Comparison of ENCODE assay signal across 8 mouse cellular contexts in the genomic region with DNA sequence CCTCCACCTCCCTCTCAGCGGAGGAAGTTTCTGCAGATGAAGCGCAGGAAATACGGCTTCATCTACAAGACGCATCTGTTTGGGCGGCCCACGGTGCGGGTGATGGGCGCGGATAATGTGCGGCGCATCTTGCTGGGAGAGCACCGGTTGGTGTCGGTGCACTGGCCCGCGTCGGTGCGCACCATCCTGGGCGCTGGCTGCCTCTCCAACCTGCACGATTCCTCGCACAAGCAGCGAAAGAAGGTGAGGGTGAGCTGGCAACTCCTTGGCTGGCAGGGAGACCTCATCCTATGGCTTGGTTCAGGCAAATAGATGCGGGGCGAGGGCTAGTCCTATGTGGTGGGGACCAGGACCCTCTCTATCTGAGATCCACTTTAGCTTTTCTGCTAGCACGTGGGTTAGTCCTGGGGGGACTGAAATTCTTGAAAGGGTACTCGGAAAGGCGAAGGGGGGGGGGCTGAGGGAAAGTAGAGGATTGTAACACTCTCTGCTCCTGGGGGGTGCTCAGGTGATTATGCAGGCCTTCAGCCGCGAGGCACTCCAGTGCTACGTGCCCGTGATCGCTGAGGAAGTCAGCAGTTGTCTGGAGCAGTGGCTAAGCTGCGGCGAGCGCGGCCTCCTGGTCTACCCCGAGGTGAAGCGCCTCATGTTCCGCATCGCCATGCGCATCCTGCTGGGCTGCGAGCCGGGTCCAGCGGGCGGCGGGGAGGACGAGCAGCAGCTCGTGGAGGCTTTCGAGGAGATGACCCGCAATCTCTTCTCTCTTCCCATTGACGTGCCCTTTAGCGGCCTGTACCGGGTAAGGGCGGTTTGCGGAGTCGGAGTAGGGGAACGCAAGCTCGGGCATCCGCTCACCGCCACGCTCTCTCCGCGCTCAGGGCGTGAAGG. TPM values are rescaled to one million over a fixed set of nuclear protein-coding genes. Genes with fewer than 3 reads are reported as not detected.
DNase-seq lines count a peak whose midpoint lies in the region; ATAC-seq and TF ChIP-seq lines count a peak whose summit lies in the region.

No protein-coding gene starts in this region.

- no peak for TF ChIP-seq CTCF in cortical plate, adult 2 months (IDR thresholded peaks at IDR 0.05; ENCODE audit: extremely low read depth, insufficient read depth, low read length)

- H3K4me2 ChIP-seq in heart, embryonic 14.5 days (ENCODE audit: low read length) = peak overlapping the region; percentile 72
- peak overlapping the region; percentile 62 for H3K4me2 ChIP-seq in hindbrain, embryonic 16.5 days (ENCODE audit: low read length)
- H3K4me2 ChIP-seq in midbrain, embryonic 15.5 days = peak overlapping the region; percentile 59

- H3K36me3 ChIP-seq in heart, embryonic 14.5 days (ENCODE audit: control insufficient read depth, insufficient read depth, low read length) = no peaks in the 10 kb centered on the region
- H3K36me3 ChIP-seq in hindbrain, embryonic 16.5 days (ENCODE audit: control insufficient read depth, insufficient read depth, low read length) = no peaks in the 10 kb centered on the region
- H3K36me3 ChIP-seq in midbrain, embryonic 15.5 days (replicated peaks) = no peaks in the 10 kb centered on the region

- no peak for DNase-seq in heart, postnatal 14 days
- DNase-seq in urinary bladder, postnatal 10 days (ENCODE audit: low spot score) = no peak
- no peak for DNase-seq in spleen, adult 18-20 months

- no peak for ATAC-seq in heart, embryonic 14.5 days (ENCODE audit: insufficient number of reproducible peaks, insufficient read depth, low FRiP score, low read depth)
- ATAC-seq in hindbrain, embryonic 16.5 days = 0 out of 2 replicates have a peak, but pooled peaks have one; percentile 32
- peak; percentile 53 for ATAC-seq in midbrain, embryonic 15.5 days (replicated peaks)
- no peak for ATAC-seq in frontal cortex, adult (ENCODE audit: low TSS enrichment)

- intact Hi-C loops in heart, postnatal 14 days (cut with DNase I) = no loop called here

- no peak overlapping the region for H3K27ac ChIP-seq in heart, embryonic 14.5 days (replicated peaks in 1 of 2; ENCODE audit: control insufficient read depth in 1 of 2, insufficient read depth in 1 of 2, low read depth in 2 of 2, low read length in 2 of 2)
- H3K27ac ChIP-seq in cortical plate, adult 2 months (ENCODE audit: insufficient read depth, low read length) = no peak overlapping the region
- no peak overlapping the region for H3K27ac ChIP-seq in hindbrain, embryonic 16.5 days (ENCODE audit: low read depth, low read length)
- no peak overlapping the region for H3K27ac ChIP-seq in midbrain, embryonic 15.5 days

- H3K9me3 ChIP-seq in heart, embryonic 14.5 days (ENCODE audit: control insufficient read depth, low read length) = no peaks in the 10 kb centered on the region
- H3K9me3 ChIP-seq in hindbrain, embryonic 16.5 days (ENCODE audit: control insufficient read depth, low read length) = no peaks in the 10 kb centered on the region; the same call in 1 of the 2 replicates
- H3K9me3 ChIP-seq in midbrain, embryonic 15.5 days = no peaks in the 10 kb centered on the region

- TF ChIP-seq POLR2A in cortical plate, adult 2 months (IDR thresholded peaks at IDR 0.05; ENCODE audit: extremely low read depth, insufficient read depth, low read length) = no peak

- peaks cover 9 to 29% of the 10 kb centered on the region in 2 experiments for H3K4me1 ChIP-seq in heart, embryonic 14.5 days (ENCODE audit: control insufficient read depth in 2 of 2, insufficient read depth in 2 of 2, low read length in 2 of 2)
- no peaks in the 10 kb centered on the region; the same call in 1 of the 2 replicates for H3K4me1 ChIP-seq in cortical plate, adult 2 months (ENCODE audit: control insufficient read depth, insufficient read depth, low read length)
- H3K4me1 ChIP-seq in hindbrain, embryonic 16.5 days (ENCODE audit: control insufficient read depth, insufficient read depth, low read depth, low read length) = peaks cover 23% of the 10 kb centered on the region
- H3K4me1 ChIP-seq in midbrain, embryonic 15.5 days = peaks cover 30% of the 10 kb centered on the region

- peaks cover 99% of the 10 kb centered on the region for H3K27me3 ChIP-seq in heart, embryonic 14.5 days (ENCODE audit: control insufficient read depth, insufficient read depth, low read length)
- peaks cover 87% of the 10 kb centered on the region for H3K27me3 ChIP-seq in hindbrain, embryonic 16.5 days (replicated peaks; ENCODE audit: control insufficient read depth, insufficient read depth, low read length)
- peaks cover 89% of the 10 kb centered on the region for H3K27me3 ChIP-seq in midbrain, embryonic 15.5 days (replicated peaks)

- WGBS in heart, embryonic 14.5 days = 1% methylated on average over 63 of the region's 63 CpGs
- 1% methylated on average over 61 of the region's 63 CpGs for WGBS in hindbrain, embryonic 16.5 days
- WGBS in midbrain, embryonic 15.5 days = under 1% methylated on average over 63 of the region's 63 CpGs

- H3K9ac ChIP-seq in heart, embryonic 14.5 days (ENCODE audit: low read length) = no peak overlapping the region
- no peak overlapping the region for H3K9ac ChIP-seq in hindbrain, embryonic 16.5 days (ENCODE audit: low read depth, low read length)
- no peak overlapping the region for H3K9ac ChIP-seq in midbrain, embryonic 15.5 days

- peak overlapping the region; percentile 40 to 44; a peak in 3 of 4 replicates for H3K4me3 ChIP-seq in heart, embryonic 14.5 days (ENCODE audit: control insufficient read depth in 1 of 2, insufficient read depth in 1 of 2, low read depth in 1 of 2, low read length in 2 of 2)
- peak overlapping the region; percentile 14; the same call in 1 of the 2 replicates for H3K4me3 ChIP-seq in cortical plate, adult 2 months (ENCODE audit: insufficient read depth, low read length)
- H3K4me3 ChIP-seq in hindbrain, embryonic 16.5 days (ENCODE audit: low read length) = peak overlapping the region; percentile 39
- H3K4me3 ChIP-seq in midbrain, embryonic 15.5 days = peak overlapping the region; percentile 35

RNA-seq across cellular contexts. Expression of a gene that starts 0.9 kb away (rescaled TPM):
- 1.1 and 1.6 TPM in 2 replicates for polyA plus RNA-seq in heart, embryonic 14.5 days (2014; fragmentation: Nextera tagmentation; extraction: Ambion mirVana)
- total RNA-seq in heart, postnatal 14 days (2021) = under 1 TPM in 1 of 2 experiments, not detected in 1; 0.31 TPM
- polyA plus RNA-seq in cortical plate, adult 2 months (2012; rRNA removed) = 0.08 and 0.17 TPM in 2 replicates
- polyA plus RNA-seq in hindbrain, embryonic 16.5 days (2015; fragmentation: Nextera tagmentation; extraction: Ambion mirVana) = 0.09 and 0.20 TPM in 2 replicates
- not detected in 2 replicates for polyA plus RNA-seq in midbrain, embryonic 15.5 days (2015; fragmentation: Nextera tagmentation; extraction: Ambion mirVana)

RNA-seq across cellular contexts. Expression of a gene that starts 13.1 kb away (rescaled TPM):
- not detected in 2 replicates for polyA plus RNA-seq in heart, embryonic 14.5 days (2014; fragmentation: Nextera tagmentation; extraction: Ambion mirVana)
- under 1 TPM in 1 of 2 experiments, not detected in 1; 0.12 TPM for total RNA-seq in heart, postnatal 14 days (2021)
- polyA plus RNA-seq in cortical plate, adult 2 months (2012; rRNA removed) = not detected in 2 replicates
- not detected in 2 replicates for polyA plus RNA-seq in hindbrain, embryonic 16.5 days (2015; fragmentation: Nextera tagmentation; extraction: Ambion mirVana)
- polyA plus RNA-seq in midbrain, embryonic 15.5 days (2015; fragmentation: Nextera tagmentation; extraction: Ambion mirVana) = not detected in 2 replicates

Comparison
In these comparisons a context has a peak if more than half of its experiments do, and no peak if none do; other contexts are left out.
1. ATAC-seq: peak in hindbrain, embryonic 16.5 days (single experiment) and midbrain, embryonic 15.5 days (single experiment); none in heart, embryonic 14.5 days (single experiment) and frontal cortex, adult (single experiment).
2. Peak in every context shown above with its lines, with median percentiles within 50 percentile points of each other: H3K4me2 ChIP-seq and H3K4me3 ChIP-seq.